Mouse (Mus musculus) E14TG2a.4 (cell line): ENCODE measurements around the gene Set.

Experiments used
- H3K27me3 ChIP-seq: 2 replicates; pipeline ENCODE4 v1.6.1; 2014; ENCODE audit warnings: low read length, control low read depth; ENCODE audit not compliant: insufficient read depth
- H3K36me3 ChIP-seq: 2 replicates; pipeline ENCODE4 v1.6.1; 2014; ENCODE audit warnings: low read length, control low read depth; ENCODE audit not compliant: insufficient read depth
- H3K4me1 ChIP-seq: replicated peaks from 2 replicates; pipeline ENCODE4 v1.6.1; 2014; ENCODE audit warnings: low read depth, low read length, control low read depth
- H3K4me3 ChIP-seq: replicated peaks from 2 replicates; pipeline ENCODE4 v1.5.1; 2014; ENCODE audit warnings: mild to moderate bottlenecking, low read length
- H3K9me3 ChIP-seq: 2 replicates; pipeline ENCODE4 v1.6.1; 2014; ENCODE audit warnings: low read length, control low read depth
- CTCF ChIP-seq: conservative IDR thresholded peaks from 2 replicates; pipeline ENCODE4 v1.5.1; 2014; ENCODE audit warnings: low read length
- NANOG ChIP-seq: IDR thresholded peaks from 2 replicates; pipeline ENCODE4 v1.6.1; 2014; ENCODE audit warnings: borderline replicate concordance, low read length, mixed read lengths
- POU5F1 ChIP-seq: IDR thresholded peaks from 2 replicates; pipeline ENCODE4 v1.6.1; 2014; ENCODE audit warnings: low read length, borderline replicate concordance

Gene Set

GRCm38 (mm10) chr2:30037762-30038161 is 19.4 kb upstream of the Set start:
- H3K4me3 ChIP-seq: no peak overlapping the region
- peaks cover 55% of the 10 kb centered on the region for H3K4me1 ChIP-seq
- TF ChIP-seq CTCF (no peak), POU5F1 (no peak), NANOG (no peak)
- H3K27me3 ChIP-seq: no peaks in the 10 kb centered on the region
- no peaks in the 10 kb centered on the region for H3K9me3 ChIP-seq
- H3K36me3 ChIP-seq: peaks cover 74% of the 10 kb centered on the region

GRCm38 (mm10) chr2:30038370-30038769 is 18.8 kb upstream of the Set start:
- peaks cover 55% of the 10 kb centered on the region for H3K4me1 ChIP-seq
- no peak for TF ChIP-seq NANOG
- no peak for TF ChIP-seq CTCF
- no peak for TF ChIP-seq POU5F1
- H3K9me3 ChIP-seq: no peaks in the 10 kb centered on the region
- H3K27me3 ChIP-seq: no peaks in the 10 kb centered on the region
- no peak overlapping the region for H3K4me3 ChIP-seq
- H3K36me3 ChIP-seq: peaks cover 68% of the 10 kb centered on the region

GRCm38 (mm10) chr2:30039687-30040086 is 17.5 kb upstream of the Set start:
- H3K27me3 ChIP-seq: no peaks in the 10 kb centered on the region

GRCm38 (mm10) chr2:30042445-30042844 is 14.7 kb upstream of the Set start:
- H3K36me3 ChIP-seq: peaks cover 61% of the 10 kb centered on the region
- peak overlapping the region; percentile 57 for H3K4me3 ChIP-seq
- H3K27me3 ChIP-seq: no peaks in the 10 kb centered on the region
- peaks cover 83% of the 10 kb centered on the region for H3K4me1 ChIP-seq
- no peaks in the 10 kb centered on the region for H3K9me3 ChIP-seq
- TF ChIP-seq CTCF (peak; percentile 73), POU5F1 (no peak), NANOG (peak; percentile 17; the same call in 1 of the 2 replicates)

More at GRCm38 (mm10) chr2:30039687-30040086, 17.5 kb upstream of the Set start:
- H3K4me3 ChIP-seq: no peak overlapping the region
- no peak for TF ChIP-seq CTCF
- TF ChIP-seq NANOG: no peak
- no peak for TF ChIP-seq POU5F1
- H3K36me3 ChIP-seq: peaks cover 58% of the 10 kb centered on the region
- peaks cover 60% of the 10 kb centered on the region for H3K4me1 ChIP-seq
- no peaks in the 10 kb centered on the region for H3K9me3 ChIP-seq

GRCm38 (mm10) chr2:30044550-30044949 is 12.6 kb upstream of the Set start:
- TF ChIP-seq CTCF: peak; percentile 22; the same call in 1 of the 2 replicates
- no peak for TF ChIP-seq NANOG
- H3K9me3 ChIP-seq: no peaks in the 10 kb centered on the region
- peaks cover 43% of the 10 kb centered on the region for H3K36me3 ChIP-seq
- no peaks in the 10 kb centered on the region for H3K27me3 ChIP-seq
- H3K4me3 ChIP-seq: no peak overlapping the region
- peaks cover 86% of the 10 kb centered on the region for H3K4me1 ChIP-seq

- H3K4me3 ChIP-seq: peak overlapping the region; percentile 86
- TF ChIP-seq NANOG (no peak), POU5F1 (no peak), CTCF (no peak)
- peaks cover 30% of the 10 kb centered on the region for H3K36me3 ChIP-seq
- H3K4me1 ChIP-seq: peaks cover 76% of the 10 kb centered on the region
- no peaks in the 10 kb centered on the region for H3K27me3 ChIP-seq
- no peaks in the 10 kb centered on the region for H3K9me3 ChIP-seq
Measured at GRCm38 (mm10) chr2:30047127-30047526, 10.1 kb upstream of the Set start.

GRCm38 (mm10) chr2:30048101-30048501 is 9.1 kb upstream of the Set start:
- Histone ChIP-seq H3K4me1 (peaks cover 77% of the 10 kb centered on the region), H3K4me3 (peak overlapping the region; percentile 86), H3K27me3 (no peaks in the 10 kb centered on the region), H3K36me3 (peaks cover 30% of the 10 kb centered on the region), H3K9me3 (no peaks in the 10 kb centered on the region)
- no peak for TF ChIP-seq NANOG

GRCm38 (mm10) chr2:30048699-30049388 is 8.3 kb upstream of the Set start, which contains the start of gene Wdr34:
Gene Wdr34 (minus strand): TSS chr2:30048881.
- Histone ChIP-seq H3K27me3 (no peaks in the 10 kb centered on the region), H3K4me3 (peak within 1 kb of the TSS; percentile 86), H3K36me3 (peaks cover 30% of the 10 kb centered on the region), H3K9me3 (no peaks in the 10 kb centered on the region), H3K4me1 (peaks cover 73% of the 10 kb centered on the region)
- TF ChIP-seq POU5F1: no peak
- no peak for TF ChIP-seq NANOG
- TF ChIP-seq CTCF: no peak

GRCm38 (mm10) chr2:30049831-30050230 is 7.3 kb upstream of the Set start:
- H3K9me3 ChIP-seq: no peaks in the 10 kb centered on the region
- no peak overlapping the region; the same call in none of the 2 replicates for H3K4me3 ChIP-seq
- peaks cover 70% of the 10 kb centered on the region for H3K4me1 ChIP-seq
- no peaks in the 10 kb centered on the region for H3K27me3 ChIP-seq
- H3K36me3 ChIP-seq: peaks cover 27% of the 10 kb centered on the region
- TF ChIP-seq NANOG (no peak), CTCF (no peak), POU5F1 (no peak)
